Comparison of ENCODE assay signal across 23 mouse cellular contexts in the genomic region with DNA sequence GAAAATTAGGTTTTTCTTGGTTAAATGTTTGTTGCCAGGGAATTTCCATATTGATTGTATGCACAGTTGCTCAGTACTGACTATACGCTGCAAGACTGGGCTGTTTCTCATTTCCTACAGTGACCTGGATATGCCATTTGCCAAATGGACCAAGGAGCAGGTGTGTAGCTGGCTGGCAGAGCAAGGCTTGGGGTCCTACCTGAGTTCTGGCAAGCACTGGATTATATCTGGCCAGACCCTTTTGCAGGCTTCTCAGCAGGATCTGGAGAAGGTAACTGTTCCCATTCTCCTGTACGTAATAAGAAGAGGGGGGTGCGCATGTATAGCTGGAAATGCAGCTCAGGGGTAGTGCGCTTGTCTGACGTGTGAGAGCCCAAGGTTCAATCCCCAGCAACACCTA. TPM values are rescaled to one million over a fixed set of nuclear protein-coding genes. Genes with fewer than 3 reads are reported as not detected.
DNase-seq lines count a peak whose midpoint lies in the region; ATAC-seq lines count a peak whose summit lies in the region.
"Had no signal": no experiment of that assay in that cellular context is flagged by ENCODE, and none has a peak within 500 bp of the region (broad histone marks: within the 10 kb centered on the region; RNA-seq: fewer than 3 reads in every experiment).

No protein-coding gene starts in this region.

- ATAC-seq in forebrain, embryonic 13.5 days, result no peak
- ATAC-seq: forebrain, embryonic 14.5 days; forebrain, postnatal 0 days; intestine, postnatal 0 days; Patski had no signal

- no peaks in the 10 kb centered on the region for H3K9me3 ChIP-seq in forebrain, embryonic 13.5 days (replicated peaks)
- H3K9me3 ChIP-seq: forebrain, embryonic 10.5 days; G1E; hindbrain, embryonic 12.5 days; hindbrain, embryonic 15.5 days had no signal

- H3K4me2 ChIP-seq in forebrain, embryonic 13.5 days, result no peak overlapping the region
- H3K4me2 ChIP-seq: heart, embryonic 11.5 days; hindbrain, embryonic 12.5 days; hindbrain, embryonic 15.5 days had no signal

- no peaks in the 10 kb centered on the region for H3K4me1 ChIP-seq in forebrain, embryonic 13.5 days
- H3K4me1 ChIP-seq: forebrain, embryonic 10.5 days; hindbrain, embryonic 12.5 days; hindbrain, embryonic 15.5 days had no signal

- 95% methylated on average over 5 of the region's 5 CpGs for WGBS in forebrain, embryonic 13.5 days

- H3K27me3 ChIP-seq in forebrain, embryonic 13.5 days, result no peaks in the 10 kb centered on the region
- H3K27me3 ChIP-seq: CH12.LX; hindbrain, embryonic 12.5 days; hindbrain, embryonic 15.5 days; Patski had no signal

- peaks cover 10% of the 10 kb centered on the region; the same call in 1 of the 2 replicates for H3K36me3 ChIP-seq in forebrain, embryonic 13.5 days (ENCODE audit: poor library complexity, severe bottlenecking)
- H3K36me3 ChIP-seq: G1E; hindbrain, embryonic 12.5 days; hindbrain, embryonic 15.5 days had no signal

- DNase-seq in cerebellum, adult 18-20 months, result peak; percentile 29 to 32
- no peak for DNase-seq in cerebellum, postnatal 4 days (ENCODE audit: low spot score in 2 of 2)
- peak; percentile 68 to 77 for DNase-seq in cerebellum, postnatal 10 days
- DNase-seq in cerebellum, adult 11 months, result no peak
- DNase-seq in cerebellum, postnatal 25 days, result peak; percentile 41 to 43
- DNase-seq: adrenal gland, postnatal 10 days; adrenal gland, postnatal 36 days; B cell, adult 2 months; forebrain, postnatal 0 days; gastrocnemius, adult 2 months; gastrocnemius, postnatal 14 days; heart, adult 11 months; kidney, adult 2 months had no signal

- H3K27ac ChIP-seq in forebrain, embryonic 13.5 days, result no peak overlapping the region
- H3K27ac ChIP-seq: forebrain, embryonic 10.5 days; gastrocnemius, adult 2 months; hindbrain, embryonic 12.5 days; hindbrain, embryonic 15.5 days had no signal

- H3K4me3 ChIP-seq in forebrain, embryonic 13.5 days, result no peak overlapping the region
- H3K4me3 ChIP-seq: forebrain, embryonic 10.5 days; gastrocnemius, adult 2 months; hindbrain, embryonic 12.5 days; hindbrain, embryonic 15.5 days had no signal

- H3K9ac ChIP-seq in forebrain, embryonic 13.5 days, result no peak overlapping the region
- H3K9ac ChIP-seq: forebrain, postnatal 0 days; hindbrain, embryonic 12.5 days; hindbrain, embryonic 15.5 days had no signal

RNA-seq across cellular contexts. Expression of a gene that starts 11.2 kb away (rescaled TPM):
- polyA plus RNA-seq in forebrain, embryonic 13.5 days (2015; fragmentation: Nextera tagmentation; extraction: Ambion mirVana), result 0.62 and 0.97 TPM in 2 replicates
- polyA plus RNA-seq: G1E had no signal

RNA-seq across cellular contexts. Expression of a gene that starts 21.4 kb away (rescaled TPM):
- polyA plus RNA-seq in forebrain, embryonic 13.5 days (2015; fragmentation: Nextera tagmentation; extraction: Ambion mirVana), result 99.0 and 112 TPM in 2 replicates

Comparison
In these comparisons a context has a peak if more than half of its experiments do, and no peak if none do; other contexts are left out.
1. DNase-seq: peak in cerebellum, adult 18-20 months (2 of 2), cerebellum, postnatal 10 days (2 of 2) and cerebellum, postnatal 25 days (2 of 2); none in cerebellum, postnatal 4 days (0 of 2) and cerebellum, adult 11 months (single experiment).